Mouse (Mus musculus) heart, adult 2 months (tissue): ENCODE data around the gene Olfr509.

ENCODE experiments used
- CTCF ChIP-seq: fragments of 200-600 bp; IDR thresholded peaks from 2 replicates; pipeline ENCODE4 v1.8.1; 2022; ENCODE audit warnings: antibody characterized with exemption, mild to moderate bottlenecking, moderate library complexity
- EP300 ChIP-seq: fragments of 200-500 bp; IDR thresholded peaks from 2 replicates; pipeline ENCODE4 v1.6.1; 2011; ENCODE audit warnings: low read depth, low read length, control low read depth; ENCODE audit not compliant: insufficient read depth
- POLR2A ChIP-seq: fragments of 200-500 bp; IDR thresholded peaks from 2 replicates; pipeline ENCODE4 v1.6.1; 2011; ENCODE audit warnings: mild to moderate bottlenecking, low read depth, low read length, control low read depth; ENCODE audit not compliant: insufficient read depth

DNA sequence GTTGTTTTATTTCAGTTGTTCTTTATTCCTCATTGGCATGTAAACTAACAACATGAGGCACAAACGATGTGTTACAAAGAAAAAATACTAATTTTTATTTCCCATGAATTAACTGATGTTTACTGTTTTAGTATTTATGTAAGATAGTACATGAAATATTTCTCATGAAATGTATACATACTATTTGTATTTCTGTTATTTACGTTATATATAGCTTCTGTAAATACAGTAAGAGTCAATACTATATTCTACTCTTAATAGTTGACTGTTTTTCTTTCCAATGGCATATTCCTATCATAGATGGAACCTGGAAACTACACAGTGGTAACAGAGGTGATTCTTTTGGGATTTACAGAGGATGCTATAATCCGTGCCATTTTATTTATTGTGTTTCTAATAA lies 22.0 kb downstream of the Olfr509 start, which contains the start of gene Olfr508:
- TF ChIP-seq POLR2A (no peak), EP300 (no peak), CTCF (no peak)
